Mouse (Mus musculus) stomach, embryonic 14.5 days (tissue): Measurements from ENCODE around the gene Tmem52b. TPM values are rescaled to one million over a fixed set of nuclear protein-coding genes. Genes with fewer than 3 reads are reported as not detected.

Experiments used
- ATAC-seq: fragments of 200-750 bp; cut with Nextera tagmentation; 2 replicates; pipeline ENCODE4 v1.8.0; 2017; ENCODE audit warnings: low read depth, moderate TSS enrichment; ENCODE audit not compliant: insufficient number of reproducible peaks, insufficient read depth, low FRiP score
- H3K27ac ChIP-seq: fragments of 300-500 bp; sonication (generic); 2 replicates; pipeline ENCODE4 v1.5.1; 2014; ENCODE audit warnings: mild to moderate bottlenecking, low read length, moderate library complexity, mixed read lengths
- H3K27me3 ChIP-seq: fragments of 300-500 bp; sonication (generic); 2 replicates; pipeline ENCODE4 v1.6.1; 2014; ENCODE audit warnings: low read length, control low read depth, mixed read lengths; ENCODE audit not compliant: control insufficient read depth, insufficient read depth
- H3K36me3 ChIP-seq: fragments of 300-500 bp; sonication (generic); 2 replicates; pipeline ENCODE4 v1.6.1; 2014; ENCODE audit warnings: mild to moderate bottlenecking, control low read depth, low read length, moderate library complexity, mixed read lengths; ENCODE audit not compliant: control insufficient read depth, insufficient read depth
- H3K4me1 ChIP-seq: fragments of 300-500 bp; sonication (generic); 2 replicates; pipeline ENCODE4 v1.6.1; 2014; ENCODE audit warnings: low read length, control low read depth, mixed read lengths; ENCODE audit not compliant: control insufficient read depth, insufficient read depth
- H3K4me2 ChIP-seq: fragments of 300-500 bp; sonication (generic); replicated peaks from 2 replicates; pipeline ENCODE4 v1.6.1; 2014; ENCODE audit warnings: low read depth, low read length, control low read depth
- H3K4me3 ChIP-seq: fragments of 300-500 bp; sonication (generic); 2 replicates; pipeline ENCODE4 v1.5.1; 2014; ENCODE audit warnings: low read depth, low read length, control low read depth
- H3K9ac ChIP-seq: fragments of 300-500 bp; sonication (generic); replicated peaks from 2 replicates; pipeline ENCODE4 v1.6.1; 2014; ENCODE audit warnings: low read depth, mild to moderate bottlenecking, control low read depth, low read length, moderate library complexity, mixed read lengths
- H3K9me3 ChIP-seq: fragments of 300-500 bp; sonication (generic); 2 replicates; pipeline ENCODE4 v1.6.1; 2016; ENCODE audit warnings: low read depth, low read length, control low read depth; ENCODE audit not compliant: control insufficient read depth
- WGBS: fragments of 180-500 bp; shearing (Covaris S2); extraction: QIAGEN DNeasy Blood & Tissue Kit; methylation state at CpG from one replicate; pipeline ENCODE4 v1.1.7; 2014; 5-methylcytosine and 5-hydroxymethylcytosine counted together
- polyA plus RNA-seq: library from polyadenylated mRNA; unstranded; fragments of >200 nt; fragmentation: Nextera tagmentation; extraction: Ambion mirVana; gene quantifications from 2 replicates; pipeline ENCODE4 v1.2.1, GENCODE M21; 2014

The Tmem52b gene
- polyA plus RNA-seq, 1 experiment from 2014 or later = not detected

- Histone ChIP-seq H3K4me2 (no peak overlapping the region), H3K36me3 (no peaks in the 10 kb centered on the region), H3K27me3 (no peaks in the 10 kb centered on the region), H3K9ac (no peak overlapping the region), H3K4me1 (peaks cover 8% of the 10 kb centered on the region), H3K4me3 (no peak overlapping the region), H3K27ac (no peak overlapping the region), H3K9me3 (no peaks in the 10 kb centered on the region)
- peak; percentile 77; the same call in 1 of the 2 replicates for ATAC-seq
- 45% methylated on average over 2 of the region's 2 CpGs for WGBS
These were observed 5.5 kb downstream of the Tmem52b start for GRCm38 (mm10) chr6:129517752-129518408.

- Histone ChIP-seq H3K4me1 (no peaks in the 10 kb centered on the region), H3K36me3 (no peaks in the 10 kb centered on the region), H3K9ac (no peak overlapping the region), H3K27ac (no peak overlapping the region), H3K4me3 (no peak overlapping the region), H3K27me3 (no peaks in the 10 kb centered on the region), H3K9me3 (no peaks in the 10 kb centered on the region), H3K4me2 (no peak overlapping the region)
- no peak for ATAC-seq
These were observed 13.7 kb downstream of the Tmem52b start for GRCm38 (mm10) chr6:129526069-129526468.

DNA sequence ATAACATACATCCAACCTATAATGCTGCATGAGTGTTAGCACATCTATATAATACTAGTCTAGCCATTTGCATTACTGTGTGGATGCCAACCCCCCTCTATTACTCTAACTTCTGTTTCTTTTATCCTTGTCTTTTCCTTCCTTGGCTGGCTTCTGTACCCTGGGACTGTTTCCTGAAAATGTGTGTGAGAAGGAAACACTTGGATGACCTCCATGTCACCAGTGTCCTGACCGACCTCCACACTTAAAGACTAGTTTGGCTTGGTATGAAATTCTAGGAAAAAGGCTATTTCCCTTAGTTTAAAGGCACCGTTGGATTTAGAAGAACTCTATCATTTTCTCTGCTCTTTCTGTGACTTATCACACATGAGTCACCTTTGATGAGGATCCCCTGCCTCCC is 15.1 kb downstream of the Tmem52b start:
- no peaks in the 10 kb centered on the region for H3K9me3 ChIP-seq
- H3K4me3 ChIP-seq = no peak overlapping the region
- no peaks in the 10 kb centered on the region for H3K36me3 ChIP-seq
- no peaks in the 10 kb centered on the region for H3K27me3 ChIP-seq
- no peak overlapping the region for H3K4me2 ChIP-seq
- H3K9ac ChIP-seq = no peak overlapping the region
- no peaks in the 10 kb centered on the region for H3K4me1 ChIP-seq
- WGBS = 83% methylated on average over 2 of the region's 2 CpGs
- ATAC-seq = no peak
- H3K27ac ChIP-seq = no peak overlapping the region

- Histone ChIP-seq H3K4me1 (0 out of 2 replicates have a peak, but pooled peaks cover 3% of the 10 kb centered on the region), H3K9ac (no peak overlapping the region), H3K9me3 (no peaks in the 10 kb centered on the region), H3K4me3 (no peak overlapping the region), H3K4me2 (no peak overlapping the region), H3K27me3 (no peaks in the 10 kb centered on the region), H3K36me3 (no peaks in the 10 kb centered on the region), H3K27ac (no peak overlapping the region)
- 74% methylated on average over 1 of the region's 1 CpGs for WGBS
- ATAC-seq = no peak
These were observed 17.2 kb downstream of the Tmem52b start for GRCm38 (mm10) chr6:129529605-129530004.

GRCm38 (mm10) chr6:129530261-129530660 is 17.9 kb downstream of the Tmem52b start:
- Histone ChIP-seq H3K27me3 (no peaks in the 10 kb centered on the region), H3K4me1 (0 out of 2 replicates have a peak, but pooled peaks cover 7% of the 10 kb centered on the region), H3K9me3 (no peaks in the 10 kb centered on the region), H3K27ac (no peak overlapping the region), H3K9ac (no peak overlapping the region), H3K36me3 (no peaks in the 10 kb centered on the region), H3K4me3 (no peak overlapping the region), H3K4me2 (no peak overlapping the region)
- ATAC-seq = no peak

GRCm38 (mm10) chr6:129532556-129532941 is 20.2 kb downstream of the Tmem52b start:
- no peak overlapping the region for H3K9ac ChIP-seq
- 0 out of 2 replicates have a peak, but pooled peaks cover 11% of the 10 kb centered on the region for H3K4me1 ChIP-seq
- WGBS = 29% methylated on average over 7 of the region's 7 CpGs
- no peaks in the 10 kb centered on the region for H3K27me3 ChIP-seq
- H3K4me2 ChIP-seq = peak overlapping the region; percentile 78
- peaks cover under 1% of the 10 kb centered on the region; the same call in 1 of the 2 replicates for H3K36me3 ChIP-seq
- peak; percentile 47 for ATAC-seq
- H3K4me3 ChIP-seq = peak overlapping the region; percentile 80
- no peaks in the 10 kb centered on the region for H3K9me3 ChIP-seq
- H3K27ac ChIP-seq = 0 out of 2 replicates have a peak overlapping the region, but pooled peaks have one; percentile 3

GRCm38 (mm10) chr6:129532942-129533860 is 20.8 kb downstream of the Tmem52b start, which contains the start of gene Gabarapl1:
Gene Gabarapl1, plus strand, starts transcription at chr6:129533160.
- Histone ChIP-seq H3K4me2 (peak within 1 kb of the TSS; percentile 78), H3K4me3 (peak within 1 kb of the TSS; percentile 80), H3K9me3 (no peaks in the 10 kb centered on the region), H3K9ac (peak within 1 kb of the TSS; percentile 49), H3K27ac (peak within 1 kb of the TSS; percentile 3; the same call in 1 of the 2 replicates), H3K4me1 (0 out of 2 replicates have a peak, but pooled peaks cover 11% of the 10 kb centered on the region), H3K27me3 (no peaks in the 10 kb centered on the region), H3K36me3 (peaks cover 3% of the 10 kb centered on the region; the same call in 1 of the 2 replicates)
- WGBS = under 1% methylated on average over 55 of the region's 55 CpGs
- peak; percentile 83; the same call in 1 of the 2 replicates for ATAC-seq

GRCm38 (mm10) chr6:129534057-129534456 is 21.7 kb downstream of the Tmem52b start:
- H3K36me3 ChIP-seq = peaks cover 9% of the 10 kb centered on the region; the same call in 1 of the 2 replicates
- no peak for ATAC-seq
- 19% methylated on average over 9 of the region's 9 CpGs for WGBS
- H3K4me2 ChIP-seq = peak overlapping the region; percentile 78
- H3K9ac ChIP-seq = no peak overlapping the region; the same call in 1 of the 2 replicates
- H3K4me1 ChIP-seq = 0 out of 2 replicates have a peak, but pooled peaks cover 11% of the 10 kb centered on the region
- peak overlapping the region; percentile 80 for H3K4me3 ChIP-seq
- no peaks in the 10 kb centered on the region for H3K9me3 ChIP-seq
- no peak overlapping the region for H3K27ac ChIP-seq
- no peaks in the 10 kb centered on the region for H3K27me3 ChIP-seq
